Mouse (Mus musculus) heart, embryonic 13.5 days (tissue): ENCODE measurements at regions not wholly inside any gene's neighbourhood (a gene's known extent, or its start where the extent isn't known, plus 50 kb on each side); places are given as distances from the start of the nearest gene placed in this dataset.

Source experiments
- ATAC-seq: fragments of 200-750 bp; cut with Nextera tagmentation; 2 replicates; pipeline ENCODE4 v1.8.0; 2017; ENCODE audit warnings: moderate TSS enrichment; ENCODE audit not compliant: insufficient number of reproducible peaks, low FRiP score, low TSS enrichment; ENCODE audit errors: extremely low read depth
- H3K27ac ChIP-seq: fragments of 300-500 bp; sonication (generic); replicated peaks from 2 replicates; pipeline ENCODE4 v1.5.1; 2015; ENCODE audit warnings: moderate library complexity, mild to moderate bottlenecking, inconsistent platforms
- H3K27me3 ChIP-seq: fragments of 300-500 bp; sonication (generic); replicated peaks from 2 replicates; pipeline ENCODE4 v1.6.1; 2015; ENCODE audit warnings: mild to moderate bottlenecking, inconsistent platforms
- H3K36me3 ChIP-seq: fragments of 300-500 bp; sonication (generic); 2 replicates; pipeline ENCODE4 v1.6.1; 2015; ENCODE audit warnings: mild to moderate bottlenecking, inconsistent platforms
- H3K4me1 ChIP-seq: fragments of 300-500 bp; sonication (generic); 2 replicates; pipeline ENCODE4 v1.6.1; 2015; ENCODE audit warnings: inconsistent platforms
- H3K4me2 ChIP-seq: fragments of 300-500 bp; sonication (generic); 2 replicates; pipeline ENCODE4 v1.6.1; 2015; ENCODE audit warnings: inconsistent platforms, mild to moderate bottlenecking, moderate library complexity
- H3K4me3 ChIP-seq: fragments of 300-500 bp; sonication (generic); 2 replicates; pipeline ENCODE4 v1.5.1; 2015; ENCODE audit warnings: moderate library complexity, mild to moderate bottlenecking, inconsistent platforms
- H3K9ac ChIP-seq: fragments of 300-500 bp; sonication (generic); 2 replicates; pipeline ENCODE4 v1.6.1; 2015; ENCODE audit warnings: inconsistent platforms, mild to moderate bottlenecking, moderate library complexity
- H3K9me3 ChIP-seq: fragments of 300-500 bp; sonication (generic); 2 replicates; pipeline ENCODE4 v1.6.1; 2016; ENCODE audit warnings: inconsistent platforms
- WGBS: fragments of 180-500 bp; shearing (Covaris S2); methylation state at CpG from one replicate; pipeline ENCODE4 v1.1.7; 2015; ENCODE audit warnings: mixed read lengths; 5-methylcytosine and 5-hydroxymethylcytosine counted together

DNA sequence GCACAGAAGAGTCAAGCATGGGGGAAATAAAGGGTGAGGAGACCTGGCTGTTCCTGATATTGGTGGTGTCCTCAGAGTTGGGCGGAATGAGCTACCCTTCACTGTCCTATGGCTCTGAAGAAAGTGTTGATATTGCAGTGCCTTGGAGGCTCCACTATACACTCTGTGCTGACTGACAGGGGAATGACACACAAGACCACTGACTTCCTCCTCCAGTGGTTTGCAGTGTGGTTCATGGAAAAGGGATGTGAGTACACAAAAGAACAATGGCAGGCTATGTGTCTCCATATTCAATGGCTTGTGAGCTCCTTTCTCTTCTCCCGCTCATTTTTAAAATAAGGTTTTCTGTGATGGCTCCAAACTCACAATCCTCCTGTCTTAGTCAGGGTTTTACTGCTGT, 117.8 kb downstream of the Amer2 start:
- H3K4me1 ChIP-seq = peaks cover 9% of the 10 kb centered on the region
- H3K9me3 ChIP-seq = no peaks in the 10 kb centered on the region
- H3K4me3 ChIP-seq = no peak overlapping the region
- ATAC-seq = no peak
- peaks cover 22% of the 10 kb centered on the region for H3K27me3 ChIP-seq
- no peak overlapping the region for H3K4me2 ChIP-seq
- H3K9ac ChIP-seq = no peak overlapping the region
- H3K36me3 ChIP-seq = no peaks in the 10 kb centered on the region
- H3K27ac ChIP-seq = no peak overlapping the region
- 85% methylated on average over 2 of the region's 2 CpGs for WGBS

DNA sequence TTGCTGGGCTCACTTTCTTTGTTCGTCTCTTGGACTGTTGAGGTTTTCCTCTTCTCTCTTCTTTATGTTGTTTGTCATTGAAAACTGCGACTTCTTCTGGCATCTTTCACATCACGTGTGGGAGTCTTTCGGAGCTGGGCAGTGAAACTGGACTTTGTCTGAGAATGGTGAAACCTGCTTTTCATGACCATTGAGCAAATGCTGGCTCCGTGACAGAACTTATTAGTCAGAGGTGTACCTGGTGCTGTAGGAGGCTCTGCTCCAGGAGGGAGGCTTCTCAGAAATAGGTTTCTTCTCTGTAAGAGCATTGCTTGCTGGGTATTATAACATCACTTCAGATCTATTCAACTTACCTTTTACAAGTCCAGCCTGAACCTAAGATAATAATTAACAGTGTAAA, 122.4 kb downstream of the Amer2 start:
- H3K4me3 ChIP-seq = no peak overlapping the region
- H3K27ac ChIP-seq = no peak overlapping the region
- WGBS = 74% methylated on average over 5 of the region's 5 CpGs
- no peaks in the 10 kb centered on the region for H3K27me3 ChIP-seq
- ATAC-seq = no peak
- H3K36me3 ChIP-seq = no peaks in the 10 kb centered on the region
- H3K4me2 ChIP-seq = no peak overlapping the region
- H3K4me1 ChIP-seq = no peaks in the 10 kb centered on the region
- no peak overlapping the region for H3K9ac ChIP-seq
- H3K9me3 ChIP-seq = no peaks in the 10 kb centered on the region

DNA sequence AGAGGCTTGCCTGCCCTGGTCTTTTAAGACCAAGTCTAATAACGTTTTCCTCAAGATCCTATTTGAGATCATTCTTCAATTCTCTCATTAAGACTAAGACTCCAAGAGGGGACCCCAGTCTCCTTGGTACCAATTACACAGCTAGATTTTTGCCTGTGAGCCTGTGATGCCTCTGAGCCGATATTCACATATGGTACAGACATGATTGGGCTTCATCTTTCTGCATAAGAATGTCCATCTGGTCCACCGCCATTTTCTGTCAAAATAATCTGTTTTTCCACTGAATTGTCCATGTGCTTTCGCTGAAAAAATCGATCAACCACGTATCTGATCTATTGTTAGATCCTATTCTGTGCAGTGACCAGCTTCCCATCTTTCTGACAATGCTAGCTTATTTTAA, 129.5 kb downstream of the Amer2 start:
- H3K4me1 ChIP-seq = peaks cover 12% of the 10 kb centered on the region; the same call in 1 of the 2 replicates
- no peaks in the 10 kb centered on the region for H3K27me3 ChIP-seq
- no peak overlapping the region for H3K4me3 ChIP-seq
- no peak overlapping the region for H3K9ac ChIP-seq
- no peaks in the 10 kb centered on the region for H3K36me3 ChIP-seq
- WGBS = 78% methylated on average over 6 of the region's 6 CpGs
- ATAC-seq = no peak
- no peaks in the 10 kb centered on the region for H3K9me3 ChIP-seq
- H3K27ac ChIP-seq = no peak overlapping the region
- no peak overlapping the region for H3K4me2 ChIP-seq

DNA sequence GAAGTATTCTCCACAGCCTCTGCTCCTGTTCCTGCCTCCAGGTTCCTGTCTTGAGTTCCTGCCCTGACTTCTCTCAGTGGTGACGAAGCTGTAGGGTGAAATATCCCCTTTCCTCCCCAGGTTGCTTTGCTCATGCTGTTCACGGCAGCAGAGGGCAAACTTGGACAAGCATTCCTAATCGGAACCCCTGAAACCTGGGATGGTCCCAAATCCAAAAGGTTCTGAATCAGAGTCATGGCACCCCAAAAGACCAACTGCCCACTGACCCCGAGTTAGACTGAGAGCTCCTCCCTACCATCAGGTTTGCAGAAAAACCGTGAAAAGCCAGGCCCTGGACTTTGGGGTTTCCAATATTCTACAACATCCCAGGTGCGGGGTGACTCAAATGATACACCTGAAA, 128.7 kb upstream of the Spata13 start:
- Histone ChIP-seq H3K27ac (no peak overlapping the region), H3K36me3 (no peaks in the 10 kb centered on the region), H3K9me3 (no peaks in the 10 kb centered on the region), H3K27me3 (no peaks in the 10 kb centered on the region), H3K9ac (no peak overlapping the region), H3K4me2 (no peak overlapping the region), H3K4me3 (no peak overlapping the region), H3K4me1 (peaks cover 12% of the 10 kb centered on the region; the same call in 1 of the 2 replicates)
- 78% methylated on average over 6 of the region's 6 CpGs for WGBS
- ATAC-seq = no peak

DNA sequence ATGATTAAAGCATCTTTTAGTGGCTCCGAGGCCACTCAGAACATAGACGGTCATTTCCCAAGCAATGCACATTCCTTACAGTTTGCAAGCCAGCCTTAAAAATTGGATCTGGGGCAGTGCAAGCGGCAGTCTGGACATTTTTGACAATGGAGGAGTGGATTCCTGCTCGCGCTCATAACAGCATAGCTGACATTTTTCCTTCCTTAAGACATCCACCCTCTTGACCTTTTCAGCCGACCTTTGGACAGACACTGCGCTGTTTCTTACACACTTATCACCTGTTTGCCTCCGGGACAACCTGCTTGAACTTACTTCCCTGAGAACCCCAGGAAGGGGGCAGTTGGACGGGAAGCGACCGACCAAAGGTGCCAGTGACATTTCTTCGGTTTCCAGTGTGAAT, 127.5 kb upstream of the Spata13 start:
- Histone ChIP-seq H3K9ac (peak overlapping the region; percentile 21; the same call in 1 of the 2 replicates), H3K4me2 (peak overlapping the region; percentile 59), H3K9me3 (no peaks in the 10 kb centered on the region), H3K27ac (no peak overlapping the region), H3K36me3 (no peaks in the 10 kb centered on the region), H3K4me1 (peaks cover 12% of the 10 kb centered on the region; the same call in 1 of the 2 replicates), H3K27me3 (no peaks in the 10 kb centered on the region), H3K4me3 (peak overlapping the region; percentile 24)
- WGBS = 24% methylated on average over 12 of the region's 12 CpGs
- ATAC-seq = no peak

DNA sequence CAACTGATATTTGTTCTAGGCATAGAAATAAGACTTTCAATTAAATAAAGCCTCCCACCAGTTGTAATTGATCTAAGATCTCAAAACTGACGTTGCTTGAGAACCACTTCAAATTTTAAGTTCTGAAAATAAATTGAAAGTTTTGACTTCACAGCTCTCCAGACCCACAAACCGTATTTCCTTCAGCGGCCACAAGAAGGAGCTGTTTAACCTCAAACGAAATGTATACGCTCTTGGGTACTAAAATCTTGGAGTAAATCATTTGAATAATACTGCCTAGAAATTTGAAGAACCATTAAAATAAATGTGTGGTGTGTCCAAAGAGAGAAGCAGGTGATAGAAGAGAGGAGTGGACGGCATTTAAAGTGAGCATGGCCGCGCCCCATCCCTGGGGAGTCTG, 120.2 kb upstream of the Spata13 start:
- no peaks in the 10 kb centered on the region for H3K27me3 ChIP-seq
- no peak overlapping the region for H3K27ac ChIP-seq
- H3K4me2 ChIP-seq = no peak overlapping the region
- H3K9me3 ChIP-seq = no peaks in the 10 kb centered on the region
- no peak overlapping the region for H3K4me3 ChIP-seq
- H3K9ac ChIP-seq = no peak overlapping the region
- no peaks in the 10 kb centered on the region for H3K36me3 ChIP-seq
- 24% methylated on average over 8 of the region's 8 CpGs for WGBS
- H3K4me1 ChIP-seq = 0 out of 2 replicates have a peak, but pooled peaks cover 2% of the 10 kb centered on the region
- no peak for ATAC-seq

DNA sequence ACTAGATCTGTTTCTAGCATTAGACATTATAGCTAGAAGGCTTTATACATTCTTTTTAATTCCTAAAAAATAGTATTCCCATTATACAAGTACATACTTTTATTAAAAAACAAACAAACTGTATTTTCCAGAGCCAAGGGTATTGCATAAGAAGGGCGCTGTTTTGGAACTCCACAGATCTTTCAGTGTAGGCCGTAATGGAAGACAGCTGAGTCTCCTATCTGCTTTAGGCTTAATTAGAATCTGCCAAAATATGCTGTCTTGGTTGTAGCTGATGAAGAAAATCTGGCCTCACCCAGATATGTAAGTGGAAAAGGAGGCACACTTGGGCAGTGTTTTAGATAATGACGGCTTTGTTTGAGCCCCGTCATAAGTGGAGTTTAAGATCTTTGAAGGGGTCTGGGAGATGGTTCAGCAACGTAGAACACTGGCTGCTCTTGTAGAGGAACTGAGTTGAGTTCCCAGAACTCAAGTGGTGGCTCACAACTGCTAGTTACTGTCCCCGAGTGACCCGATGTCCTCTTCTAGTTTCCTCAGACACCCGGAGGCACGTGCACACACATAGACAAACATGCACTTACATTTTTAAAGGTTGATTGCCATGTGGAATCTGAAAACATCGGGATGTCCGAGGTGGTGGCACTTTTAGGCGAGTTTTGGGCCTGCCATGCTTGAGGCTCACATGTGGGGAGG, 118.6 kb upstream of the Spata13 start:
- Histone ChIP-seq H3K9me3 (no peaks in the 10 kb centered on the region), H3K4me2 (no peak overlapping the region), H3K36me3 (no peaks in the 10 kb centered on the region), H3K9ac (no peak overlapping the region), H3K4me3 (no peak overlapping the region), H3K27me3 (no peaks in the 10 kb centered on the region), H3K27ac (no peak overlapping the region), H3K4me1 (0 out of 2 replicates have a peak, but pooled peaks cover 2% of the 10 kb centered on the region)
- ATAC-seq = no peak
- WGBS = 67% methylated on average over 12 of the region's 12 CpGs

DNA sequence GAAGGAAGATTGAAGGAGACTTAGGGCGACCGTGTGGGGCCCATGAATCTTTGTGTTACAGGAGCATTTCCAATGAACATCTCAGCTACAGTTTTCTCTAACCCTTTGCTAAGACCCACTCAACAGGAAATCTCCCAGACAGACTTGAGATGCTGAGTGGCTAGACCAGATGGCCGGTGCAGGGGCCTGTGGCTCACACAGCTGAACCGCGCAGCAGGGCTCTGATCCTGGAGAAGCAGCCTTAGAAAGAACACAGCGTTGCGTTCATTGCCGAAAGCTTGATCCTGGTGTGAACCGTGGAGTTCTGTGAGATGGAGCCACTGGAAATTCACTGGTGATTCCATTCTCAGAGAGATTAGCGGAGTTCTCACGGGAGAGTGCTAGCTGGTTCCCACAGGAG, 115.9 kb upstream of the Spata13 start:
- no peak overlapping the region for H3K9ac ChIP-seq
- H3K9me3 ChIP-seq = no peaks in the 10 kb centered on the region
- no peak overlapping the region for H3K4me2 ChIP-seq
- H3K27ac ChIP-seq = no peak overlapping the region
- 0 out of 2 replicates have a peak, but pooled peaks cover 2% of the 10 kb centered on the region for H3K4me1 ChIP-seq
- WGBS = 86% methylated on average over 11 of the region's 11 CpGs
- 0 out of 2 replicates have a peak, but pooled peaks cover 3% of the 10 kb centered on the region for H3K27me3 ChIP-seq
- H3K36me3 ChIP-seq = no peaks in the 10 kb centered on the region
- H3K4me3 ChIP-seq = no peak overlapping the region
- ATAC-seq = no peak; the same call in 1 of the 2 replicates

DNA sequence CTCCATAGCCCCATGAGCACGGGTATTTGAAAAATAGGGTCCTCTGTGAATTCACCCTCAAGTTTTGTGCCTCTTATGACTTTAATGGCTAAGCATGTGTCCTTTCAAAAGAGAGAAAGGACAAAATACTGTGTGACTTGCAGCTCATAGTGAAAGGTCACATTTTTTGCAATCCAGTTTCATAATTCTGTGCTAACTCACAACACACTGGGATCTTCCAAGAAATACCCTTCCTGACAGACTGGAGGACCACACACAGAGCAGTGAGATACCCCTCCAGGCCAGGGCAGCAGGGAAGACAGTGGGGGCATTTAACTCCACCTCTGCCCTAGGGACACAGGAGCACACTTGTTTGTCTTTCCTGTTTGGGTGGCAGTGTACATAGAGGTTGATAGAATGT, 110.8 kb upstream of the Spata13 start:
- Histone ChIP-seq H3K9ac (0 out of 2 replicates have a peak overlapping the region, but pooled peaks have one; percentile 7), H3K36me3 (no peaks in the 10 kb centered on the region), H3K4me3 (no peak overlapping the region), H3K4me1 (no peaks in the 10 kb centered on the region), H3K4me2 (no peak overlapping the region), H3K9me3 (no peaks in the 10 kb centered on the region), H3K27me3 (0 out of 2 replicates have a peak, but pooled peaks cover 3% of the 10 kb centered on the region), H3K27ac (no peak overlapping the region)
- 41% methylated on average over 1 of the region's 1 CpGs for WGBS
- no peak for ATAC-seq

DNA sequence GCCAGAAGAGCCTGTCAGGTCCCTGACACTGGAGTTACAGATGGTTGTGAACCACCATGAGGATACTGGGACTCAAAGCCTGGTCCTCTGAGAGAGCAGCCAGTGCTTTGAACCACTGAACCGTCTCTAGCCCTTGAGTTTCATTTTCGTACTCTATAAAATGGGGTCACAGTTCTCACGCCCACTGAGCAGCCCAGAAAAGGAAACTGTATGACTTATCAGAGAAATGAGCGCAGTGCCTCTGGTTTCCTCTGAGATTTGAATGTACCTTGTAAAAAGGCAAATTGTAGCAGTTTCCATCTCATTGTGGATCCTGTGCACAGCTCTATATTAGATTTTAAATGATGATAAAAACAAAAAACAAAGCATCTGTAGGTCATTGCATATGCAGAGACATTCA, 108.9 kb upstream of the Spata13 start:
- Histone ChIP-seq H3K4me1 (peaks cover 9% of the 10 kb centered on the region), H3K27ac (no peak overlapping the region), H3K9ac (no peak overlapping the region), H3K4me2 (no peak overlapping the region), H3K27me3 (0 out of 2 replicates have a peak, but pooled peaks cover 3% of the 10 kb centered on the region), H3K9me3 (no peaks in the 10 kb centered on the region), H3K4me3 (no peak overlapping the region), H3K36me3 (no peaks in the 10 kb centered on the region)
- WGBS = 67% methylated on average over 4 of the region's 4 CpGs
- no peak for ATAC-seq

DNA sequence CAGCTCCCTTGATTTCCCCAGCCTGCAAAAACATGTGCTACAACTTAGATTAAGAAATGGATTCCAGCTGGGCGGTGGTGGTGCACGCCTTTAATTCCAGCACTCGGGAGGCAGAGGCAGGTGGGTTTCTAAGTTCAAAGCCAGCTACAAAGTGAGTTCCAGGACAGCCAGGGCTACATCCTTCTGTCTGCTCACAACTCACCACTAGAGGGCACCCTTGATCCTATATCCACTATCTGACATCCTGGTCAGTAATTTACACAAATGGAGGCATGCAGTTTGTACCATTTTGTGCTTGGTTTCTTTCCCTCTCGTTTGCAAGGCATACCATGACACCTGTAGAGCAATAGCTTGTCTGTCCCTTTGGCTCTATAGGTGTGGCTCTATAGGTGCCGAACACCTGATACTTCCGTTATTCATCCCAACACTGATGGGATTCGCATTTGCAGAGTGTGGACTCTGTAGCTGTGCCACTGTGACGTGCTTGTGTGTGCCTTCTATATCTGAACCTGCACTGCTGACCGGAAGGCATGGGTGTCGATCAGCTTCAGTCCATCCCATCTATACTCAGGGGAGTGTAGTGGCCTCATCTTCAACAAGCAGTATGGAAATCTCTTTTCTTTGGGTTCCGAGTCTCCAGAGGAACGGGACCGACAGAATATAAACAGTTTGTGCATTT, 108.4 kb upstream of the Spata13 start:
- Histone ChIP-seq H3K4me1 (peaks cover 14% of the 10 kb centered on the region), H3K27me3 (0 out of 2 replicates have a peak, but pooled peaks cover 3% of the 10 kb centered on the region), H3K9ac (no peak overlapping the region), H3K27ac (no peak overlapping the region), H3K9me3 (no peaks in the 10 kb centered on the region), H3K4me2 (no peak overlapping the region), H3K4me3 (no peak overlapping the region), H3K36me3 (no peaks in the 10 kb centered on the region)
- no peak for ATAC-seq
- 60% methylated on average over 13 of the region's 13 CpGs for WGBS
